Mouse (Mus musculus): ENCODE data around the gene Dctn3. TPM values are rescaled to one million over a fixed set of nuclear protein-coding genes. Genes with fewer than 3 reads are reported as not detected.
"Not testable (repeated sequence)": the region's sequence is repeated elsewhere in the genome, so short reads cannot be mapped to it uniquely, and the experiment has no call there.

Dctn3 gene
- total and polyA plus RNA-seq, 2 experiments: 40.2 to 44.5 TPM

DNA sequence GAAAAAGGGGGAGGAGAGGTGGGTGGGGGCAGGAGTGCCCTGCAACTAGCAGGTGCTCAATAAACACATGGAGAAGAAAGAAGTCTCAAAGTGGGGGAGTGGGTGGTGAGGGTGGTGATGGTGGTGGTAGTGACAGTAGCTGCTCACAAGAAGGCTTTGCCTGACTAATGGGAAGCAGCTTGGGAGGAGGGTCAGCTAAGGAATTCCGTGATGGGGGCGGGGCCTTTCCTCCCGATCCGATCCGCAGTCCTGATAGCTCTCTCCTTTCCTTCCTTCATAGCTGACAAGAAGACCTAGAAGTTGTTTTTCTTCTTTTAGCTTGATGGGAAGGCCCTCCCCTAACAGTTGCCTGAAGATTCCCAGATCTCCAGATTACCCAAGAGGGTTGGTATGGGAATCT, 18.3 kb downstream of the Dctn3 start:
- H3K79me2 ChIP-seq (ENCODE audit: control insufficient read depth, insufficient read depth, low read length): no peaks in the 10 kb centered on the region
- TF ChIP-seq CTCF (IDR thresholded peaks at IDR 0.05; ENCODE audit: low read depth, low read length) (no peak), POLR2A (IDR thresholded peaks at IDR 0.05; ENCODE audit: extremely low read depth, insufficient read depth, low read length) (no peak)
- H3K4me3 ChIP-seq (ENCODE audit: insufficient read depth, low read depth, low read length): no peak overlapping the region
- DNase-seq (ENCODE audit: extremely low read depth, low read depth, low spot score): no peak
- H3K36me3 ChIP-seq (ENCODE audit: control insufficient read depth, insufficient read depth, low read length): no peaks in the 10 kb centered on the region
- WGBS: 17% methylated on average over 5 of the region's 5 CpGs
- H3K4me1 ChIP-seq (ENCODE audit: control insufficient read depth, insufficient read depth, low read length): no peaks in the 10 kb centered on the region
- no peaks in the 10 kb centered on the region for H3K27me3 ChIP-seq (ENCODE audit: control insufficient read depth, insufficient read depth, low read length)
- H3K27ac ChIP-seq (replicated peaks; ENCODE audit: insufficient read depth, low read depth, low read length): no peak overlapping the region
- H3K9ac ChIP-seq (ENCODE audit: low read depth, low read length): no peak overlapping the region

DNA sequence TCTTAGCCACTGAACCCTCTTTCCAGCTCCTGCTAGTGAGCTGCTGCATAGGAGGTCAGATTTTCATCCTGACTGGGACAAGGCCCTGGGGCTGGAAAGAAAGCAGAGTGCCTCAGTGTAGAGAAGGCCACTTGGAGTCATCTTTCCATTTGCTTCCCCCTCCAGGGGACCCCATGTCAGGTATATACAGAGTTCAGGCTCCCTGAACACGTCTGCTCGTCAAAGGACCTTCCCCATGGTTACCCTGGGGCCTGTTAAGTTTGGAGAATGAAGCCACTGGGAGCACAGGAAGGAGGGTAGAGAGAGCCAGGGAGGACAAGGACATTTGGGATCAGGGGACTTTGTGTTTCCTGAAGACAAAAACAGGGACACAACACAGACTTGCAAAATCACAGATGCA, 20.7 kb downstream of the Dctn3 start:
- H3K9ac ChIP-seq (ENCODE audit: low read depth, low read length); H3K79me2 ChIP-seq (ENCODE audit: control insufficient read depth, insufficient read depth, low read length); DNase-seq (ENCODE audit: extremely low read depth, low read depth, low spot score); H3K4me1 ChIP-seq (ENCODE audit: control insufficient read depth, insufficient read depth, low read length); H3K36me3 ChIP-seq (ENCODE audit: control insufficient read depth, insufficient read depth, low read length); H3K27ac ChIP-seq (replicated peaks; ENCODE audit: insufficient read depth, low read depth, low read length); H3K4me3 ChIP-seq (ENCODE audit: insufficient read depth, low read depth, low read length); H3K27me3 ChIP-seq (ENCODE audit: control insufficient read depth, insufficient read depth, low read length): not testable (repeated sequence)
- 79% methylated on average over 2 of the region's 2 CpGs for WGBS

DNA sequence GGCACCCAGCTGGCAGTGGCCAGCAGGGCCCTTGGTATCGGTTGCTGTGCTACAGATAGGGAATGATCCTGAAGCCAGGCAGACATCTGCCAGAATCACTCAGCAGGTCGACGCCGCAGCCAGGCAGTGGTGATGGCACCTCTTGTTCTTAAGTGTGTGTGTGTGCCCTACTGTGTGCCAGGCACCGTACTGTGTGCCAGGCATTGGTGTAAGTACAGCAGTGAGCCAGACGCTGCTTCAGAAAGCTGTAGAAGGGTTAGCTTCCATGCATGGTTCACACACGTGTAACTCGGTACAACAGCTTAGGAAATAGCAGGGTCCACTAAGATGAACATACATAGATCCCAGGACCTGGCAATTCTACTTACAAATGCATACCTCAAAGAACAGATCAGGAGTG, 22.7 kb downstream of the Dctn3 start:
- H3K4me1 ChIP-seq (ENCODE audit: control insufficient read depth, insufficient read depth, low read length); H3K36me3 ChIP-seq (ENCODE audit: control insufficient read depth, insufficient read depth, low read length); H3K79me2 ChIP-seq (ENCODE audit: control insufficient read depth, insufficient read depth, low read length); H3K27me3 ChIP-seq (ENCODE audit: control insufficient read depth, insufficient read depth, low read length); H3K4me3 ChIP-seq (ENCODE audit: insufficient read depth, low read depth, low read length); H3K9ac ChIP-seq (ENCODE audit: low read depth, low read length); DNase-seq (ENCODE audit: extremely low read depth, low read depth, low spot score); H3K27ac ChIP-seq (replicated peaks; ENCODE audit: insufficient read depth, low read depth, low read length): not testable (repeated sequence)
- 71% methylated on average over 2 of the region's 8 CpGs for WGBS

DNA sequence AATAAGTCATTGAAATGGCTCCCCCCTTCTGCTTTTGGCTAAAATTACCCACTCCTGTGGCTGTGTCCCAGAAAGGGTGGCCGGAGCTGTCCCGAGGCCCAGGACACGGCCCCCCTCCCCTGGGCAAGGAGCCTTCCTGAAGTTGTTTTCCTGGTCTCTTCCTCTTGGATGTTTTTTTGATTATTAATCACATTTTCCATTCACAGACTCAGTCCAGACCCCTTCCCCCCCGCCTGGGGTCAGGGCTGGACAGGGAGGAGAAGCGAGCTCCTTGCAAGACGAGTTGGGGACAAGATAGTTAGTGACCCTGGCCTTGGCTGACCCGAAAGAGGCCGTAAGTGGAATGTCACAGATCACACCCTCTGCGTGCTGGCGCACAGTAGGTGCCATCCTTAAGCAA, 23.2 kb downstream of the Dctn3 start, which contains the start of gene Il11ra1:
TSS of gene Il11ra1 (plus strand) at position 207 of the 400 bp plus-strand sequence.
- not testable (repeated sequence) for H3K9ac ChIP-seq (ENCODE audit: low read depth, low read length); H3K4me3 ChIP-seq (ENCODE audit: insufficient read depth, low read depth, low read length); H3K27me3 ChIP-seq (ENCODE audit: control insufficient read depth, insufficient read depth, low read length); H3K36me3 ChIP-seq (ENCODE audit: control insufficient read depth, insufficient read depth, low read length); DNase-seq (ENCODE audit: extremely low read depth, low read depth, low spot score); H3K79me2 ChIP-seq (ENCODE audit: control insufficient read depth, insufficient read depth, low read length); H3K4me1 ChIP-seq (ENCODE audit: control insufficient read depth, insufficient read depth, low read length)
- H3K27ac ChIP-seq (replicated peaks; ENCODE audit: insufficient read depth, low read depth, low read length): peak within 1 kb of the TSS; percentile 52; the same call in 1 of the 2 replicates
- WGBS: 72% methylated on average over 10 of the region's 10 CpGs

DNA sequence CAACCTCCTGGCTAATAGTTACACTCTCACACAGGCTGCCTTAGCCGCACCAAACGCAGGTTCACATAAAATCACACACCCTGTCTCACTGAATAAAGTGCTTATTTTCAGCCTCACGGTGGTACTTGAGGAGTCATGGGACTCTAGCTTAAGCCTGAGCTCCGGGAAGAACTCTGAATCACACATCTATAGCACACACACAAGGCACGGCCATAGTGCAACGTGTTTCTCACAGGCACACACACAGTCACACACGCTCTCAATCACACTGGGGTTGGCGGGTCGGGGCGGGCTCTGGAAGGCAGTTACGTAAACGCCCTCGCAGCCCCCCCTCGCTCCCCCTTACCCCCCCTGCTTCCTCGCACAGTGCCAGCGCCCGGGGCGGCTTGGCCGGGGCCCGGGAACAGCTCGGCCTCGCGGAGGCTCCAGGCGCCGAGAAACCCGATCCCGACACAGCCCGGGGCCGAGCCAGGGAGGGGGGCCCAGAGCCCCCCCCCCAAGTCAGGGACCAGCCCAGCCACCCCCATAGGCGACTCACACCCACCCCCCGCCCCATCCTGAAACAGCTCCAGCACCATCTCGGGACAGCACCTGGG, 24.5 kb downstream of the Dctn3 start:
- not testable (repeated sequence) for DNase-seq (ENCODE audit: extremely low read depth, low read depth, low spot score); H3K27me3 ChIP-seq (ENCODE audit: control insufficient read depth, insufficient read depth, low read length); H3K9ac ChIP-seq (ENCODE audit: low read depth, low read length); H3K4me3 ChIP-seq (ENCODE audit: insufficient read depth, low read depth, low read length); H3K79me2 ChIP-seq (ENCODE audit: control insufficient read depth, insufficient read depth, low read length); H3K4me1 ChIP-seq (ENCODE audit: control insufficient read depth, insufficient read depth, low read length); H3K27ac ChIP-seq (replicated peaks; ENCODE audit: insufficient read depth, low read depth, low read length); H3K36me3 ChIP-seq (ENCODE audit: control insufficient read depth, insufficient read depth, low read length)
- WGBS: 31% methylated on average over 26 of the region's 32 CpGs

DNA sequence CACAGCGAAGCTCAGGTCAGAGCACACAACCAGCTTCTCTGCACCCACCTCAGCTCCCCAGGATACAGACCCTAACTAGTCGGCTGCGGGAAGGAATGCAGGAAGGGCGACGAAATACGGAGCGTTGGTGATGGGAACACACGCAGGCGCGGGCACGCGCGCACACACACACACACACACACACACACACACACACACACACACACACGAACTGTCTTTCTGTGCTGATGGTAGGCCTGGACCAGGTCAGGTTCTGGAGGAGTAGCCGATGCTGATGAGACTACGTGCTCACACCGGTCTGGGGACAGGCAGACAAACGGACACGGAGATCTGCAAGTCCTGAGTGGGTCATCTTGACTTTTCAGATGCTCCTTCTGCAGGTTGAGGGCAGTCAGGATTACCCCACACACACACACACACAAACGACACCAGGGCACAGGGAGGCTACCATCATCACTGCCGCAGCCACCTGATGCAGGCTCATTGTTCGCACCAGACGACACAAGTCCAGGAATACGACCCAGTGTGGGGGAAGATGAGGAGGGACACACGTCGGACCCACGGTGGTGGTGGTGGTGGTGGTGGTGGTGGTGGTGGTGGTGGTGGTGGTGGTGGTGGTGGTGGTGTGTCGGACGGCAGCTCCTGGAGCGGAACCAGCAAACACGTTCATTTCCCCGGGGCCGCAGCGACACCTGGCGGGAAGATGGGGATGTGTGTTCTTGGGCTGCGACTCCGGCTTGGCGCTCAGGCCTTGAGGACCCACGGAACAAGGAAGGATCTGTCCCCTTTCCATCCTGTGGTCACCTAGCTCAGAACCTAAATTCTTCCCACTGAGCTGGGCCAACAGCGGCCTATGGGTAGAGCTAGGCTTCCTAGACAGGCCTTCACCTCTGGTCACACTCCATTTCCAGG, 25.8 kb downstream of the Dctn3 start, which contains the start of gene Cntfr:
TSS of gene Cntfr (minus strand) at position 160 of the 912 bp plus-strand sequence.
- H3K4me3 ChIP-seq (ENCODE audit: insufficient read depth, low read depth, low read length): peak within 1 kb of the TSS; percentile 33; the same call in 1 of the 2 replicates
- H3K79me2 ChIP-seq (ENCODE audit: control insufficient read depth, insufficient read depth, low read length); DNase-seq (ENCODE audit: extremely low read depth, low read depth, low spot score); H3K27ac ChIP-seq (replicated peaks; ENCODE audit: insufficient read depth, low read depth, low read length); H3K36me3 ChIP-seq (ENCODE audit: control insufficient read depth, insufficient read depth, low read length); H3K9ac ChIP-seq (ENCODE audit: low read depth, low read length); H3K4me1 ChIP-seq (ENCODE audit: control insufficient read depth, insufficient read depth, low read length); H3K27me3 ChIP-seq (ENCODE audit: control insufficient read depth, insufficient read depth, low read length): not testable (repeated sequence)
- WGBS: 13% methylated on average over 36 of the region's 40 CpGs
- peak; percentile 81 for TF ChIP-seq CTCF (IDR thresholded peaks at IDR 0.05; ENCODE audit: low read depth, low read length)

DNA sequence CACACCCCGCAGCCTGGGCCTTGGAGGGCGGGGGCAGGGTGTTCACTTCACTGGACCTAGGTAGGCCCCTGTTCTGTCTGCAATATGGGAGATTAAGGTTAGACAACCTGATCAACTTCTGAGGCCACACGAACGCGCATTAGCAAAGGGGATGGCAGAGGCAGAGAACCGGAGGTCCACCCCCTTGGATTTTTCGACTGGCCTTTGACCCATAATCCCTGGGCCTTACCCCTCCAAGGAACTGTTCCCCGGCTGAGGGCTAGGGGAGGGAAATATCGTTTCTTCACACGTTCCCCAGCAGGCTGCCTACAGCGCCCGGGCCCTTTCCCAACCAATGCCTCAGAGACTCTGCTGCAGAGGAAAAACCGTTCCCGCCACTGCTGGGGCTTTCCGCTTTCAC, 26.5 kb downstream of the Dctn3 start:
- not testable (repeated sequence) for H3K27ac ChIP-seq (replicated peaks; ENCODE audit: insufficient read depth, low read depth, low read length); H3K9ac ChIP-seq (ENCODE audit: low read depth, low read length); H3K4me3 ChIP-seq (ENCODE audit: insufficient read depth, low read depth, low read length); H3K36me3 ChIP-seq (ENCODE audit: control insufficient read depth, insufficient read depth, low read length); H3K27me3 ChIP-seq (ENCODE audit: control insufficient read depth, insufficient read depth, low read length); DNase-seq (ENCODE audit: extremely low read depth, low read depth, low spot score); H3K4me1 ChIP-seq (ENCODE audit: control insufficient read depth, insufficient read depth, low read length); H3K79me2 ChIP-seq (ENCODE audit: control insufficient read depth, insufficient read depth, low read length)
- 6% methylated on average over 15 of the region's 15 CpGs for WGBS

DNA sequence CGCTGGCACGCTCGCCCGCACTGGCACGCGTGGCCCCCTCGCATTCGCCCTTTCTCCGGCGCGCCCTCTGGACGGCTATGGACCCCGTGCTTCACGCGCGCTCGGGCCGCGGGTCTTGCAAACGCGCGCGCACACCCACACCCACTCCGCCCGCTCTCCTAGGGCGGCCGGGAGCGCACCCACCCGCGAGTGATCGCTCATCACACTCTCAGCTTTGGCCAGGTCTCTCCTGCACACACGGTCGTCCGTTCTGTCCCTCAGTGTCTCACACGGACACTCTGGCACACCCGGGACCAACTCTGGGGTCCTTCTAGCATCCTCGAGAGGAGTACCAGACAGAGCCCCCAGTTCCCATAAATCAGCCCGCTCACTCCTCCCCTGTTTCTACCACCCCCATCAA, 27.2 kb downstream of the Dctn3 start:
- not testable (repeated sequence) for H3K4me3 ChIP-seq (ENCODE audit: insufficient read depth, low read depth, low read length); DNase-seq (ENCODE audit: extremely low read depth, low read depth, low spot score); H3K79me2 ChIP-seq (ENCODE audit: control insufficient read depth, insufficient read depth, low read length); H3K27me3 ChIP-seq (ENCODE audit: control insufficient read depth, insufficient read depth, low read length); H3K27ac ChIP-seq (replicated peaks; ENCODE audit: insufficient read depth, low read depth, low read length); H3K4me1 ChIP-seq (ENCODE audit: control insufficient read depth, insufficient read depth, low read length); H3K9ac ChIP-seq (ENCODE audit: low read depth, low read length); H3K36me3 ChIP-seq (ENCODE audit: control insufficient read depth, insufficient read depth, low read length)
- WGBS: 12% methylated on average over 21 of the region's 38 CpGs

DNA sequence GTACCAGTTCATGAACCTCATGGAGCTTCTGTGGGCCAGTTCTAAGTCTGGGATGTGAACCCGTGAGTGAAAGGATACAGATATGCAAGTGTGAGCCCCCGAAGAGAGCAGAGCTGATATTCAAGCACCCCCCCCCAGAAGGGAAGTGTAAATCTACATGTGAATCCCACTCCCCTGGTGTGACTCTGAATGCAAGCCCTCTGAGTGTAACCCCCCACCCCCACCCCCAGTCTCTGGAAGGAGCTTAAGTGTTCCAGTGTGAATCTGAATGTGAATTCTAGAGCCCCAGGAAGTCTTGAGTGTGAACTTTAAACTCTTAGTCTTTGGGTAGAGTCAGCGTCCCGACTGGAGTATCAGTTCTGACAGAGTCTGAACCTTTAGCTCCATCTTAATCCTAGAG, 29.5 kb downstream of the Dctn3 start:
- not testable (repeated sequence) for H3K4me1 ChIP-seq (ENCODE audit: control insufficient read depth, insufficient read depth, low read length); H3K27ac ChIP-seq (replicated peaks; ENCODE audit: insufficient read depth, low read depth, low read length); H3K79me2 ChIP-seq (ENCODE audit: control insufficient read depth, insufficient read depth, low read length); H3K4me3 ChIP-seq (ENCODE audit: insufficient read depth, low read depth, low read length); H3K9ac ChIP-seq (ENCODE audit: low read depth, low read length); DNase-seq (ENCODE audit: extremely low read depth, low read depth, low spot score); H3K27me3 ChIP-seq (ENCODE audit: control insufficient read depth, insufficient read depth, low read length); H3K36me3 ChIP-seq (ENCODE audit: control insufficient read depth, insufficient read depth, low read length)
- WGBS: 29% methylated on average over 4 of the region's 4 CpGs
